Mouse (Mus musculus): ENCODE data around the gene Auts2. TPM values are rescaled to one million over a fixed set of nuclear protein-coding genes. Genes with fewer than 3 reads are reported as not detected.
A peak's percentile ranks its signal among the peaks of the same experiment; 100 is the strongest.

Auts2 gene
- polyA plus RNA-seq, 1 experiment from 2014 or later, result 4.4 TPM

GRCm38 (mm10) chr5:132355935-132356334 is 187.2 kb downstream of the Auts2 start:
- no peak; the same call in 1 of the 2 replicates for ATAC-seq
- Histone ChIP-seq H3K27me3 (replicated peaks; ENCODE audit: insufficient read depth, low read length) (no peaks in the 10 kb centered on the region), H3K4me2 (replicated peaks; ENCODE audit: low read depth, low read length) (no peak overlapping the region), H3K27ac (ENCODE audit: low read length) (no peak overlapping the region), H3K36me3 (ENCODE audit: insufficient read depth, low read length) (no peaks in the 10 kb centered on the region), H3K9me3 (ENCODE audit: low read length) (no peaks in the 10 kb centered on the region), H3K4me3 (ENCODE audit: low read depth, low read length) (no peak overlapping the region), H3K9ac (replicated peaks; ENCODE audit: low read depth) (no peak overlapping the region), H3K4me1 (ENCODE audit: insufficient read depth, low read depth, low read length) (0 out of 2 replicates have a peak, but pooled peaks cover 4% of the 10 kb centered on the region)
- no peak for DNase-seq (ENCODE audit: low spot score)
- WGBS, result 80% methylated on average over 7 of the region's 7 CpGs
- TF ChIP-seq EP300 (IDR thresholded peaks at IDR 0.05) (no peak), CTCF (IDR thresholded peaks at IDR 0.05) (peak; percentile 35)

DNA sequence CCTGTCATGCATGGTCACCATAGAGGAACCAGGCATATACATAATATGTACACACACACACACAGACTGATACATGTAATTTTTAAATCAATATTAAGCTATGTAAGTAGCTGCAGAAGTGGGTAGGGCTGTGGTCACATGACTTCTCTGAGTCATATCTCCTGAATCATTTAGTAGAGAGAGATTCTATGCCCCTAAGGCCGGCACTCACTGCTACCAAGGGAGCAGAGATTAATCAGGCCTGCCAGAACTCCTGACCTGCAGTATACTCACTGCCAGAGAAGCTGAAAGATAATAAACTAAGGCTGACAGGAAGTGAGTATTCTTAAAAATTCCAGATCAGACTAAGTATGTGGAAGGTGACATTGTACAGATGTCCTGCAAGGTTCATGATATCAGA is 190.7 kb downstream of the Auts2 start:
- H3K9ac ChIP-seq (replicated peaks; ENCODE audit: low read depth), result no peak overlapping the region
- no peak for TF ChIP-seq CTCF (IDR thresholded peaks at IDR 0.05)
- TF ChIP-seq EP300 (IDR thresholded peaks at IDR 0.05), result no peak
- H3K4me3 ChIP-seq (ENCODE audit: low read depth, low read length), result no peak overlapping the region
- no peak overlapping the region for H3K27ac ChIP-seq (ENCODE audit: low read length)
- H3K9me3 ChIP-seq (ENCODE audit: low read length), result no peaks in the 10 kb centered on the region
- H3K27me3 ChIP-seq (replicated peaks; ENCODE audit: insufficient read depth, low read length), result no peaks in the 10 kb centered on the region
- 0 out of 2 replicates have a peak, but pooled peaks cover 4% of the 10 kb centered on the region for H3K4me1 ChIP-seq (ENCODE audit: insufficient read depth, low read depth, low read length)
- H3K4me2 ChIP-seq (replicated peaks; ENCODE audit: low read depth, low read length), result no peak overlapping the region
- DNase-seq (ENCODE audit: low spot score) (peak; percentile 37), ATAC-seq (peak; percentile 38; the same call in 1 of the 2 replicates)
- 21% methylated on average over 1 of the region's 1 CpGs for WGBS
- no peaks in the 10 kb centered on the region for H3K36me3 ChIP-seq (ENCODE audit: insufficient read depth, low read length)

DNA sequence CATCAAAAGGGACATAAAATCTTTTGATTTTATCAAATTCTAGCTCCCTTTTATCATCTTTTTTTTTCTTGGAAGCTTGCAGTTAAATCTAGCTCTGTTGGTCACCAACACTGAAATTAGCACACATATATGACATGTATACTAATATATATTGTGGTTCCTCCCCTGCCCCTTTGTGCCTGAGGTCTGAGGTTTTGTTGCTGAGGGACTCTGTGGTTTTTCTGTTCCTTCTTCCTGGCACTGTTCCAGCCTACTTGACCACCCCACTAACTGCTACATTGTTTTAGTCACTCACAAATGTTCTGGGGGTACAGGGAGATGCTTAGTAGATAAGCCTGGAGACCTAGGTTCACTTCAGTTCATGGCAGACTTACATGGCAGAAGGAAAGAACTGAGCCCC is 192.0 kb downstream of the Auts2 start:
- 0 out of 2 replicates have a peak, but pooled peaks cover 4% of the 10 kb centered on the region for H3K4me1 ChIP-seq (ENCODE audit: insufficient read depth, low read depth, low read length)
- DNase-seq (ENCODE audit: low spot score) (peak; percentile 12), ATAC-seq (no peak)
- TF ChIP-seq CTCF (IDR thresholded peaks at IDR 0.05), result no peak
- TF ChIP-seq EP300 (IDR thresholded peaks at IDR 0.05), result no peak
- no peak overlapping the region for H3K27ac ChIP-seq (ENCODE audit: low read length)
- H3K4me2 ChIP-seq (replicated peaks; ENCODE audit: low read depth, low read length), result no peak overlapping the region
- no peaks in the 10 kb centered on the region for H3K36me3 ChIP-seq (ENCODE audit: insufficient read depth, low read length)
- H3K9me3 ChIP-seq (ENCODE audit: low read length), result no peaks in the 10 kb centered on the region
- H3K27me3 ChIP-seq (replicated peaks; ENCODE audit: insufficient read depth, low read length), result no peaks in the 10 kb centered on the region
- H3K9ac ChIP-seq (replicated peaks; ENCODE audit: low read depth), result no peak overlapping the region
- no peak overlapping the region for H3K4me3 ChIP-seq (ENCODE audit: low read depth, low read length)

DNA sequence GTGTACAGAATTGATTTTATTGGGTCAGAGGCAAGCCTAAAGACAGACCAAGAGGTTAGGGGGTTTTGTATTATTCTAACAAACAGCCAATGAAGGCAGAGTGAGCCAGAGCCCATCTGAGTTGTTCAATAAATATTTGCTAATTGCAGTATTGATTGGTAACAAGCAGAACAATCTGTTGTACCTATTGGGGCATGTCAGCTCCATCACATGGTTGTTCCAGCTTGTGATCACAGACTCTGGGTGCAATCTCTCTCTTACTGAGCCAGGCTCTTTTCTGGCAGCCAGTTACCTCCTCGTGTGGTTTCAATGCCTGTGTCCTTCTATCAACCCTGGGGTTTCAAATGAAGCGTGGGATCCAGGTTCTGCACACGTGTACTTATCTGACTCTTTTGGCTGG is 201.8 kb downstream of the Auts2 start:
- Histone ChIP-seq H3K36me3 (ENCODE audit: insufficient read depth, low read length) (no peaks in the 10 kb centered on the region), H3K4me1 (ENCODE audit: insufficient read depth, low read depth, low read length) (peaks cover 9% of the 10 kb centered on the region), H3K9ac (replicated peaks; ENCODE audit: low read depth) (no peak overlapping the region), H3K4me3 (ENCODE audit: low read depth, low read length) (no peak overlapping the region), H3K27me3 (replicated peaks; ENCODE audit: insufficient read depth, low read length) (no peaks in the 10 kb centered on the region), H3K9me3 (ENCODE audit: low read length) (no peaks in the 10 kb centered on the region), H3K4me2 (replicated peaks; ENCODE audit: low read depth, low read length) (no peak overlapping the region), H3K27ac (ENCODE audit: low read length) (no peak overlapping the region)
- 70% methylated on average over 3 of the region's 3 CpGs for WGBS
- no peak for DNase-seq (ENCODE audit: low spot score)
- no peak for ATAC-seq
- TF ChIP-seq EP300 (IDR thresholded peaks at IDR 0.05) (no peak), CTCF (IDR thresholded peaks at IDR 0.05) (no peak)

- Histone ChIP-seq H3K27ac (ENCODE audit: low read length) (peak overlapping the region; percentile 51), H3K4me1 (ENCODE audit: insufficient read depth, low read depth, low read length) (peaks cover 19% of the 10 kb centered on the region), H3K9me3 (ENCODE audit: low read length) (no peaks in the 10 kb centered on the region), H3K27me3 (replicated peaks; ENCODE audit: insufficient read depth, low read length) (no peaks in the 10 kb centered on the region), H3K36me3 (ENCODE audit: insufficient read depth, low read length) (no peaks in the 10 kb centered on the region), H3K4me2 (replicated peaks; ENCODE audit: low read depth, low read length) (no peak overlapping the region), H3K9ac (replicated peaks; ENCODE audit: low read depth) (no peak overlapping the region), H3K4me3 (ENCODE audit: low read depth, low read length) (no peak overlapping the region)
- TF ChIP-seq CTCF (IDR thresholded peaks at IDR 0.05), result no peak
- TF ChIP-seq EP300 (IDR thresholded peaks at IDR 0.05), result peak; percentile 100
- peak; percentile 94 for DNase-seq (ENCODE audit: low spot score)
- WGBS, result 25% methylated on average over 3 of the region's 3 CpGs
- peak; percentile 91 for ATAC-seq
Measured at GRCm38 (mm10) chr5:132337677-132338076, 205.5 kb downstream of the Auts2 start.

- Histone ChIP-seq H3K27ac (ENCODE audit: low read length) (no peak overlapping the region), H3K9me3 (ENCODE audit: low read length) (no peaks in the 10 kb centered on the region), H3K9ac (replicated peaks; ENCODE audit: low read depth) (no peak overlapping the region), H3K4me2 (replicated peaks; ENCODE audit: low read depth, low read length) (no peak overlapping the region), H3K27me3 (replicated peaks; ENCODE audit: insufficient read depth, low read length) (no peaks in the 10 kb centered on the region), H3K36me3 (ENCODE audit: insufficient read depth, low read length) (no peaks in the 10 kb centered on the region), H3K4me3 (ENCODE audit: low read depth, low read length) (no peak overlapping the region), H3K4me1 (ENCODE audit: insufficient read depth, low read depth, low read length) (peaks cover 19% of the 10 kb centered on the region)
- WGBS, result 50% methylated on average over 4 of the region's 4 CpGs
- TF ChIP-seq EP300 (IDR thresholded peaks at IDR 0.05) (no peak), CTCF (IDR thresholded peaks at IDR 0.05) (no peak)
- DNase-seq (ENCODE audit: low spot score) (peak; percentile 35), ATAC-seq (peak; percentile 17; the same call in 1 of the 2 replicates)
Measured at GRCm38 (mm10) chr5:132335719-132336118, 207.4 kb downstream of the Auts2 start.

DNA sequence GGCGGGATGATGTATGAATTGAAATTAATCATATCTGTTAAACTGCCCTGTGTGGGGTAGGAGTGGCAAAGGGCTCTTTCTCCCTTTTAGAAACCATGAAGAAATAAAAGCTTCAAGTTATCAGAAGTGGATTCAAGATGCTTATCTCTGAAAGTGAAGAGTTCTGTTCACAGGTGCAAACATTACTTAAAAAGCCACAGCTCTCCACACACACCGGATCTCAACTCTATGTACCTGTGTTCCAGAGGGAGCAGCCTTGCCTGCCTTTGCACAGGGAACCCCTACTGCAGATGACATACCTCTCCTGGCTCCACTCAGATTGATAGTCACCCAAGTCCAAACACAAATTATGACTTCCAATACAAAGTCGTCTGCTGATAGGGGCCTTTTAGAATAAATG is 208.3 kb downstream of the Auts2 start:
- H3K4me1 ChIP-seq (ENCODE audit: insufficient read depth, low read depth, low read length), result peaks cover 19% of the 10 kb centered on the region
- TF ChIP-seq CTCF (IDR thresholded peaks at IDR 0.05) (no peak), EP300 (IDR thresholded peaks at IDR 0.05) (peak; percentile 74)
- 57% methylated on average over 3 of the region's 3 CpGs for WGBS
- no peaks in the 10 kb centered on the region for H3K27me3 ChIP-seq (replicated peaks; ENCODE audit: insufficient read depth, low read length)
- ATAC-seq, result peak; percentile 55
- H3K36me3 ChIP-seq (ENCODE audit: insufficient read depth, low read length), result no peaks in the 10 kb centered on the region
- DNase-seq (ENCODE audit: low spot score), result peak; percentile 83
- H3K4me2 ChIP-seq (replicated peaks; ENCODE audit: low read depth, low read length), result no peak overlapping the region
- H3K4me3 ChIP-seq (ENCODE audit: low read depth, low read length), result no peak overlapping the region
- no peak overlapping the region for H3K27ac ChIP-seq (ENCODE audit: low read length)
- H3K9me3 ChIP-seq (ENCODE audit: low read length), result no peaks in the 10 kb centered on the region
- H3K9ac ChIP-seq (replicated peaks; ENCODE audit: low read depth), result no peak overlapping the region

All from lung, postnatal 0 days (tissue).